Mouse (Mus musculus) adrenal gland, postnatal 25 days (tissue): ENCODE measurements around the gene Spryd3. TPM values are rescaled to one million over a fixed set of nuclear protein-coding genes. Genes with fewer than 3 reads are reported as not detected.
A peak's percentile ranks its signal among the peaks of the same experiment; 100 is the strongest.
"Not testable (repeated sequence)": the region's sequence is repeated elsewhere in the genome, so short reads cannot be mapped to it uniquely, and the experiment has no call there.

Source experiments
- DNase-seq: peaks from one replicate; pipeline ENCODE4 v3.0.0; 2021; ENCODE audit warnings: mixed read lengths
- long read RNA-seq: library from polyadenylated mRNA; stranded (forward); transcript quantifications from one replicate; pipeline ENCODE4 v2.0.0, GENCODE M21; 2021
- total RNA-seq: library from RNA; stranded (reverse); gene quantifications from 2 replicates; pipeline ENCODE4 v1.2.3, GENCODE M21; 2021

Spryd3 gene
- total RNA-seq, result 29.4 and 40.3 TPM in 2 replicates
- long read RNA-seq, transcript Spryd3-203 (11 exons, 2,456 nt), result major isoform, 67 of 78 reads
- long read RNA-seq, partial matches to known transcripts, result 8 of 78 reads
- long read RNA-seq, other reads (novel, unspliced or antisense), result 3 of 78 reads

- peak; percentile 97 for DNase-seq
These were observed at the start of gene Spryd3 for GRCm38 (mm10) chr15:102136129-102136758. Spryd3 (minus strand) TSS chr15:102136234.

- no peak for DNase-seq
These were observed 47.0 kb upstream of the Spryd3 start for GRCm38 (mm10) chr15:102183076-102183475.

GRCm38 (mm10) chr15:102179924-102180323, 43.9 kb upstream of the Spryd3 start:
- DNase-seq, result no peak

- no peak for DNase-seq
These were observed 43.1 kb upstream of the Spryd3 start for GRCm38 (mm10) chr15:102179106-102179505.

- peak; percentile 80 for DNase-seq
These were observed 42.2 kb upstream of the Spryd3 start for GRCm38 (mm10) chr15:102178279-102178678.

DNA sequence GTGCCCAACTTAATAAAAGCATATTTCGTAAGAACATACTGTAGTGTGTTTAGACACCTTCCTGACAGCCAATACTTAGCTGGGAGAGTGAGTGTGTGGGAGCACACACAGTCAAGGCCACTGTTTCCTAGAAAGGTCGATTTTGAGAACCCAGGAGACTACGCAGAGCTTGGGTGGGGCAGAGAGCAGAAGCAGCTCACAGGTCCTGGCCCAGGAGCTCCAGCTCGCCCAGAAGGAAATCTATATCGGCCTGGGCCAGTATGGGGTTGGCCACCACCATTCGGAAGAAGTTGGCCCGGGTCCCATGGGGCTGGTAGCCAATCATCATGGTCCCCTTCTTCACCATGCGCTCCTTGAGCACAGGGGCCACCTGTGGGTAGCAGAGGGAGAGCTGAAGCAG, 41.4 kb upstream of the Spryd3 start:
- DNase-seq, result no peak

DNA sequence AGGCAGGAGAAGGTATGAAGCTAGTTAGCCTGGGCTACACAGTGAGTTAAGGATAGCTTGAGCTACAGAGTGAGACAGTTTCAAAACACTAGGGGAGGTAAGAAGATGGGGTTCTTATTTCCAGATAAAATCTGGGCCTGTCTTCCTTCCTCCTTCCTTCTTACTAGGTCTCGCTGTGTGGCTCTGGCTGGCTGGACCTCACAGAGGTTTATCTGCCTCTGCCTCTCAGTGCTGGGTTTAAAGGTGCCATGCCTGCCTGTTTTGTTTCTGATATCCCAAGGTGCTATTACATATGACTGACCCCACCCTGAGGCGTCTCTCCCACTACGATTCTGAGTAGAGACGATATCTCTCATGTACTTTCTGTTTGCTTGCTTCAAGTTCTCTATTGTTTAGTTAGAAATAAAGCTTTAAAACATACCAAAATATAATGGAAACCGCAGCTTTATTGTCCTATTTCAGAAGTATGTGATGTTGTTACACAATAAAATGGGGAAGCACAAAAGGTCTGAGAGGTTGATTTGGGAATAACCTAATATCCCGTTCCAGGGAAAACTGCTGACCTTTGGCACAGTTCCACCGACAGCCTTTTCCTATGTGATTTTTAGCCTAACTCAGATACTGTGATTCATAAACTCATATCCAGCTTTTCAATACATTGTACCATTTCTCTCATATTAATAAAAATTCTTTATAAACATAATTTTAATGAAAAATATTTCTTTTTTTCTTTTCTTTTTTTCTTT, 40.7 kb upstream of the Spryd3 start:
- peak; percentile 28 for DNase-seq

GRCm38 (mm10) chr15:102175736-102176319, 39.8 kb upstream of the Spryd3 start:
- DNase-seq, result no peak

GRCm38 (mm10) chr15:102173581-102173980, 37.5 kb upstream of the Spryd3 start:
- no peak for DNase-seq

DNA sequence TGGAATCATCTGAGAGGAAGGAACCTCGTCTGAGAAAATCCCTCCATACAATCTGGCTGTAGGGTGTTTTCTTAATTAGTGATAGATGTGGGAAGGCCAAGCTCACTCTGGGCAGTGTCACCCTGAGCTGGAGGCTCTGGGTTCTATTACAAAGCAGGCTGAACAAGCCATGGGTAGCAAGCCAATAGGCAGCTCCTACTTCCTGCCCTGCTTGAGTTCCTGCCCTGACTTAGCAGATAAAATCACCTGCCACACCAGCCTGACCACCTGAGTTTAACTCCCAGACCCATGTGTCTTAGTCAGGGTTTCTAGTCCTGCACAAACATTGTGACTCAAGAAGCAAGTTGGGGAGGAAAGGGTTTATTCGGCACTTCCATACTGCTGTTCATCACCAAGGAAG, 33.0 kb upstream of the Spryd3 start:
- DNase-seq, result no peak

DNA sequence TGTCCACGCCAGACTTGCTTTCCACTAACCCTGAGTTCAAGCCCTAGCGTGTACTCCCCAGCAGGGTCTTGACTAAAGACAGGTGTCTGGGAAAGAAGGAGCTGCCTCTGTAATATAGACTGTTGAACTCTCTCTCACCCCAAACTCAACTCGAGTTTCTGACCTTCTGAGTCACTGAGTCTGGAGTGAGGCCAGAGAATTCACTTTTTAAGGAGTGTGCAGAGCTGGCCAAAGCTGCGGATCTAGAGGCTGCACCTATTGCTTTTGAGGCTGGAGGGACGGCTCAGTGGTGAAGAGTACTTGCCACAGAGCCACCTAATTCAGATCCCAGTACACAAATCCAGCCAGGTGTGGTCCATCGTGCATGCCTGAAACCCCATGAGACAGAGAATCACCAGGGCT, 31.6 kb upstream of the Spryd3 start:
- peak; percentile 46 for DNase-seq

DNA sequence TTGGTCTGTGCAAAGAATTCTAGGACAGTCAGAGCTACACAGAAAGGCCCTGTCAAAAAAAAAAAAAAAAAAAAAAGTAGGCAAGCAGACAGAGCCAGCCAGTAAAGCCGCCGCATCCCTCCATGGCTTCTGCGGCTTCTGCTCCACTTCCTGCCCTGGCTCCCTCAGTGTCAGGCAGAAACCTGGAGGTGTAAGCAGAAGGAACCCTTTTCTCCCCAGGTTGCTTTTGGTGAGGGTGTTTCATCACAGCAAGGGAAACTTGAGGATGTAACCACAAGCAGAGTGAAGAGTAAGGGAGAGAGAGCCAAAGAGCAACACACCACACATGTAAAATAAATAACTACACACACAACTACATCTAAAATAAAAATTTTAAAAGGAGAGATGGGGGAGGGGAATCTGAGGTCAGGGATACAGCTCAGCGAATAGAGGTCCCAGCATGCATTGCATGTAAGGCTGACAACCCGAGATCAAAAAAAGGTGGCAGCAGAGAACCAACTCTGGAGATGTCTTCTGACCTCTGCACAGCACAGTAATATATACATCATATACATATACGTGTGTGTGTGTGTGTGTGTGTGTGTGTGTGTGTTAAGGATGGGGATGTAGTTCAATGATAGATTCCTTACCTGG, 29.6 kb upstream of the Spryd3 start:
- DNase-seq, result no peak

- DNase-seq, result no peak
These were observed 28.1 kb upstream of the Spryd3 start for GRCm38 (mm10) chr15:102163900-102164693.

DNA sequence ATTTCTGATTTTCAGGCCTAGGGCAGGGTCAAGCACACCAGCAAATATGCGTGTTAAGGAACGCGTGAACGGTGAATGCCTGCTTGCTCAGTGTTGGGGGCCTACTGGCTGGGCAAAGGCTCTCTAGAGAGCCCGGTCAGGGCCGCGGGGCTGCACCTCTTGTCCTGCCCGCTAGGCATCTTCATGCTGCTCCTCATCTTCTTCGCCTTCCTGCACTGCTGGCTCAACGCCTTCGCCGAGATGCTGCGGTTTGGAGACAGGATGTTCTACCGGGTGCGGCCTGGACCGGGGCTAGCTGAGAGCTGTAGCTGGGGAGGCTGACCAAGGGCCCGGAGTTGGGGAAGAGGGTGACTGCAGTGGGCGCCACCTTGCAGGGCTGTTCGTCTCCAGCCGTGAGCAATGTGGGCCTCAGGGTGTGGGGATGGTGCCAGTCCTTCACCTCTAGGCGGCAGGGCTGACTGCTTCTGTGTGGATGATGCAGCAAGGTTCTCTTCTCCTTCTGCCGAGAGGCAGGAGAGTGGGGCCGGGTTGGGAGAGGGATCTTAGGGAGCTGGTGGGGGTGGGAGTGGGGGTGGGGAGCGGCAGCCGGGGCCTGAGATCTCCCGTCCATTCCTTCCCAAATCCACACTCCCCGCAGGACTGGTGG, 24.5 kb upstream of the Spryd3 start:
- no peak for DNase-seq

DNA sequence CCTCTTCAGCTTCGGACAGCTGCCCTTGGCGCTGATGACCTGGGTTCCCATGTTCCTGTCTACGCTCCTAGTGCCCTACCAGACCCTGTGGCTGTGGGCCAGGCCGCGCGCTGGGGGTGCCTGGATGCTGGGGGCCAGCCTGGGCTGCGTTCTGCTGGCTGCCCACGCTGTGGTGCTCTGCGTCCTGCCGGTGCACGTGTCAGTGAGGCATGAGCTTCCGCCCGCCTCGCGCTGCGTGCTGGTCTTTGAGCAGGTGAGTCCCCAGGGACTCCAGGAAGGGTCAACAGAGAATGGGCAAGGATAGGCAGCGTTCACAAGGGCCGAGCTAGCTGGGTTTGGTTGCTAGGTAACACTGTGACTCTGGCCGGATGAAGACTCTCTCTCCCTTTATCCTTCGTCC, 20.8 kb upstream of the Spryd3 start:
- no peak for DNase-seq

GRCm38 (mm10) chr15:102155006-102155405, 19.0 kb upstream of the Spryd3 start:
- not testable (repeated sequence) for DNase-seq

- no peak for DNase-seq
These were observed 16.6 kb upstream of the Spryd3 start for GRCm38 (mm10) chr15:102152646-102153045.

- DNase-seq, result no peak
These were observed 14.5 kb upstream of the Spryd3 start, which contains the start of gene Soat2 for GRCm38 (mm10) chr15:102150301-102151135. Soat2 (plus strand) TSS chr15:102150526.

- no peak for DNase-seq
These were observed 13.5 kb upstream of the Spryd3 start for GRCm38 (mm10) chr15:102149561-102149960.

DNA sequence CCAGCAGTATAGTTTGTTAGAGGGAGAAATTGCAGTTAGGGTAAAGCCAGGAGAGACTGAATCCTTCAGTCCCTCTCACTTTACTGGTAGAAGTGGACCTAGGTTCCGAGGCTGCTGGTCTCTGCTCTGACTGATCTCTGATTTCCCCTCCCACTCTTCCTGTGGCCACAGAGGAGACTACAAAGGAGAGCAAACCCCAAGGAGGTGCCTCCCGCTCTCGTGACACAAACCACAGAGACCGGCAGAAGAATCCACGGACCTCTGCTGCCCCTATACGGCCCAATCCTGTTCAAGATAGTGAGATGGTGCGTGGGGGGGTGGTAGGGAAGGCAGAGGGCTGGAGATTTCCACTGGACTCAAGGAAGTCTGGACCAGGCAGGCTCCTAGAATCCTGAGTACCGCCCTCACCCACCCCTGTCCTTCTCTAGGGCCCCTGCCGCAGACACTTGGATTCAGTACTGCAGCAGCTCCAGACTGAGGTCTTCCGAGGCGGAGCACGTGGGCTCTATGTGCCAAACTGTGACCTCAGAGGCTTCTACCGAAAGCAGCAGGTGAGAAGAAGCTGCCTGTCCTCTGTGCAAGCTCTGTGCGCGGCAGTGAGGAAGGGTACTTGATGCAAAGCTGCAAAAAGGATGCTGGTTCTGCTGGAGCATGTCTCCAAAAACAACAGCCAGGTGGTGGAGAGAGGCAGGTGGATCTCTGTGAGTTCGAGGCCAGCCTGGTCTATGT, 11.8 kb upstream of the Spryd3 start:
- no peak for DNase-seq
